Mouse (Mus musculus): ENCODE results near the gene Cwc25.

Gene Cwc25

GRCm38 (mm10) chr11:97700746-97701580 is 65.4 kb downstream of the Cwc25 start:
- DNase-seq (ENCODE audit: low read depth in 1 of 2, low spot score in 2 of 2) = no peak

GRCm38 (mm10) chr11:97700003-97700745 is 66.2 kb downstream of the Cwc25 start, which contains the start of gene Pcgf2:
TSS of gene Pcgf2 (minus strand) at chr11:97700497.
- DNase-seq (ENCODE audit: low read depth in 1 of 2, low spot score in 2 of 2) = no peak

GRCm38 (mm10) chr11:97699626-97700002 is 66.7 kb downstream of the Cwc25 start:
- DNase-seq (ENCODE audit: low read depth in 1 of 2, low spot score in 2 of 2) = no peak

GRCm38 (mm10) chr11:97698741-97699611 is 67.4 kb downstream of the Cwc25 start:
- no peak for DNase-seq (ENCODE audit: low read depth in 1 of 2, low spot score in 2 of 2)

GRCm38 (mm10) chr11:97697891-97698529 is 68.3 kb downstream of the Cwc25 start:
- DNase-seq (ENCODE audit: low read depth in 1 of 2, low spot score in 2 of 2) = no peak

GRCm38 (mm10) chr11:97697199-97697890 is 69.0 kb downstream of the Cwc25 start:
- DNase-seq (ENCODE audit: low read depth in 1 of 2, low spot score in 2 of 2) = no peak

GRCm38 (mm10) chr11:97696669-97697068 is 69.7 kb downstream of the Cwc25 start:
- DNase-seq (ENCODE audit: low read depth in 1 of 2, low spot score in 2 of 2) = no peak

- no peak for DNase-seq (ENCODE audit: low read depth in 1 of 2, low spot score in 2 of 2)
These were observed 70.5 kb downstream of the Cwc25 start for GRCm38 (mm10) chr11:97695712-97696401.
